Mouse (Mus musculus) liver, adult 2 months (tissue): ENCODE measurements around the gene Mcm2. TPM values are rescaled to one million over a fixed set of nuclear protein-coding genes. Genes with fewer than 3 reads are reported as not detected.

Source experiments
- DNase-seq: peaks from one replicate; pipeline ENCODE4 v3.0.0-alpha.2; 2011; ENCODE audit warnings: low read depth, low spot score; ENCODE audit errors: extremely low read depth
- H3K27ac ChIP-seq: fragments of 200-500 bp; replicated peaks from 2 replicates; pipeline ENCODE4 v1.5.1; 2012; ENCODE audit warnings: low read depth, mild to moderate bottlenecking, control low read depth, inconsistent platforms, low read length; ENCODE audit not compliant: insufficient read depth
- H3K27me3 ChIP-seq: fragments of 200-500 bp; 2 replicates; pipeline ENCODE4 v1.6.1; 2012; ENCODE audit warnings: mild to moderate bottlenecking, moderate library complexity, low read length, inconsistent platforms; ENCODE audit not compliant: control insufficient read depth, insufficient read depth
- H3K36me3 ChIP-seq: fragments of 200-500 bp; 2 replicates; pipeline ENCODE4 v1.6.1; 2012; ENCODE audit warnings: low read length, inconsistent platforms; ENCODE audit not compliant: control insufficient read depth, insufficient read depth
- H3K4me1 ChIP-seq: fragments of 200-500 bp; 2 replicates; pipeline ENCODE4 v1.6.1; 2011; ENCODE audit warnings: low read length; ENCODE audit not compliant: control insufficient read depth, insufficient read depth
- H3K4me3 ChIP-seq: fragments of 200-500 bp; 2 replicates; pipeline ENCODE4 v1.5.1; 2011; ENCODE audit warnings: low read depth, mild to moderate bottlenecking, control low read depth, low read length, moderate library complexity; ENCODE audit not compliant: insufficient read depth
- H3K79me2 ChIP-seq: fragments of 200-500 bp; 2 replicates; pipeline ENCODE4 v1.6.1; 2012; ENCODE audit warnings: inconsistent platforms, mild to moderate bottlenecking, low read length, moderate library complexity; ENCODE audit not compliant: control insufficient read depth, insufficient read depth
- H3K9ac ChIP-seq: fragments of 200-500 bp; 2 replicates; pipeline ENCODE4 v1.6.1; 2012; ENCODE audit warnings: low read depth, mild to moderate bottlenecking, control low read depth, inconsistent platforms, low read length
- CTCF ChIP-seq: fragments of 200-500 bp; IDR thresholded peaks from 2 replicates; pipeline ENCODE4 v1.5.1; 2011; ENCODE audit warnings: low read depth, low read length, control low read depth
- POLR2A ChIP-seq: fragments of 200-500 bp; IDR thresholded peaks from 2 replicates; pipeline ENCODE4 v1.6.1; 2011; ENCODE audit warnings: low read length, control low read depth; ENCODE audit not compliant: insufficient read depth; ENCODE audit errors: extremely low read depth
- WGBS: fragments of 180-500 bp; shearing (Covaris S2); methylation state at CpG from one replicate; pipeline ENCODE4 v1.1.7; 2018; 5-methylcytosine and 5-hydroxymethylcytosine counted together
- polyA plus RNA-seq: library from polyadenylated mRNA; depleted of rRNA; stranded (reverse); fragments of >200 nt; gene quantifications from 2 replicates; pipeline ENCODE4 v1.2.3, GENCODE M21; 2012
- total RNA-seq: library from RNA; depleted of rRNA; stranded (reverse); fragments of >200 nt; gene quantifications from 2 replicates; pipeline ENCODE4 v1.2.3, GENCODE M21; 2014

Mcm2 gene
- total and polyA plus RNA-seq, 2 experiments, result 2.4 to 3.3 TPM

GRCm38 (mm10) chr6:88929451-88929850, 30.9 kb upstream of the Mcm2 start:
- DNase-seq, result no peak
- TF ChIP-seq CTCF (no peak), POLR2A (no peak)
- WGBS, result 86% methylated on average over 6 of the region's 6 CpGs

DNA sequence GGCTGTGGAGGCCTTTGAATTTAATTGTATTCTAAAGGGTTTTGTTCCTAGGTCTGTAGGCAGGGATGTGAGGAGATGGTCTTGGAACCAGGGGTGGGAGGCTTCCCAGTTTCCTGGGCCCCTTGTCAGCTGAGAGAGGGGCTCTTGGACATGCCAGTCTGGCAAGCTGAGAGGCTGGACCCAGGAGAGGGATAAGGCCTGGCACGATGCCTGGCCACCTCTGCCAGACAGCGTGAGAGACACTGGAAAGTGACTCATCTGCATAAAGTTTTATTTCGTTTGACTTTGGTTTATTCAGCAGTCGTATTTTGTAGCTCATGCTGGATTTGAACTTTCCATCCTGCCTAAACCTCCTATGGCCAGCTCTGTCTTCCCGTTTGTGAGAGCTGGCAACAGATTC, 30.0 kb upstream of the Mcm2 start:
- H3K4me1 ChIP-seq, result no peaks in the 10 kb centered on the region
- WGBS, result 73% methylated on average over 5 of the region's 5 CpGs

More at GRCm38 (mm10) chr6:88929451-88929850, 30.9 kb upstream of the Mcm2 start:
- H3K4me1 ChIP-seq, result no peaks in the 10 kb centered on the region
- no peak overlapping the region for H3K9ac ChIP-seq
- no peak overlapping the region for H3K27ac ChIP-seq
- H3K27me3 ChIP-seq, result no peaks in the 10 kb centered on the region
- H3K36me3 ChIP-seq, result no peaks in the 10 kb centered on the region
- H3K4me3 ChIP-seq, result no peak overlapping the region
- H3K79me2 ChIP-seq, result no peaks in the 10 kb centered on the region

DNA sequence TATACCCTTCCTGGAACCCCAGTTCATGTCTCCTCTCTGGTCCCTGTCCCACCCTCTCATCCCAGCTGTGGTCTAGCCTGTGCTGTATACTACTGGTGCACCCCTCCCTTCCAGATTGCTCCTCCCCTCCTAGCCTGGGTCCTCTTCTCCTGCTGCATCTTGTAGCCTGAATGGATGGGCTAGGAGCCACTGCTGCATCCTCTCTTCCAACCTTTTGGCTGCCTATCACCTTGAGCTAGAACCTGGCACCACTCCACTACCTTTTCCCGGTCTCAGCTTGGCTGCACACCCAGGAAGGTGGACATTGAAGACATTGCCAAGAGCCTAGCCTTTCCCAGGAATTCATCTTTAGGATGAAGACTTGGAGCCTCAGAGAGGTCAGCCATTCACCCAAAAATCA, 29.4 kb upstream of the Mcm2 start:
- no peak for DNase-seq
- no peaks in the 10 kb centered on the region for H3K4me1 ChIP-seq
- TF ChIP-seq CTCF (no peak), POLR2A (no peak)

More for the DNA sequence above, 30.0 kb upstream of the Mcm2 start:
- no peaks in the 10 kb centered on the region for H3K79me2 ChIP-seq
- no peak overlapping the region for H3K9ac ChIP-seq
- no peaks in the 10 kb centered on the region for H3K36me3 ChIP-seq
- H3K27me3 ChIP-seq, result no peaks in the 10 kb centered on the region
- H3K4me3 ChIP-seq, result no peak overlapping the region
- TF ChIP-seq POLR2A (no peak), CTCF (no peak)
- no peak for DNase-seq
- H3K27ac ChIP-seq, result no peak overlapping the region

DNA sequence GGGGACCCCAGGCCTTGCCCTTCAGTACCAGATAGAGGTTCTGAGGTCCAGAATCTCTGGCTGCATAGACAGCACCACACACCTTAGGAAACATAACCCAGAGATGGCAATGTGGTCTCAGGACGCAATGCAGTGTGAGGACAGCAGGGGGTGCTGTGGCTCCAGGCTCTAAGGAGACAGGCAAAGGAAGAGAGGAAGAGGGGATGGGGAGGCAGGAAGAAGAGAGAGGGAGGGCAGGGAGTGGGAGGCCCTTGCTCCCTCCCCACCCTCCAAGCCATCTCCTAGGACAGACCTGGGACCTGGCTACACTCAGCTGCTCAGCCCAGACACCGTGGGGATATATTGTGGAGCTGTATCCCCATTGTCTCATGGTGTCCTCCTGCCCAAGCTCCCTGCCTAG, 29.0 kb upstream of the Mcm2 start:
- no peaks in the 10 kb centered on the region for H3K36me3 ChIP-seq
- H3K4me3 ChIP-seq, result no peak overlapping the region
- TF ChIP-seq CTCF (peak; percentile 98), POLR2A (no peak)
- H3K27ac ChIP-seq, result no peak overlapping the region
- no peak for DNase-seq
- H3K4me1 ChIP-seq, result no peaks in the 10 kb centered on the region
- no peaks in the 10 kb centered on the region for H3K79me2 ChIP-seq
- H3K27me3 ChIP-seq, result no peaks in the 10 kb centered on the region
- 24% methylated on average over 2 of the region's 2 CpGs for WGBS
- no peak overlapping the region for H3K9ac ChIP-seq

More for the DNA sequence above, 29.4 kb upstream of the Mcm2 start:
- H3K79me2 ChIP-seq, result no peaks in the 10 kb centered on the region
- no peaks in the 10 kb centered on the region for H3K36me3 ChIP-seq
- no peak overlapping the region for H3K27ac ChIP-seq
- no peak overlapping the region for H3K9ac ChIP-seq
- no peak overlapping the region for H3K4me3 ChIP-seq
- WGBS, result 74% methylated on average over 1 of the region's 1 CpGs
- H3K27me3 ChIP-seq, result no peaks in the 10 kb centered on the region

DNA sequence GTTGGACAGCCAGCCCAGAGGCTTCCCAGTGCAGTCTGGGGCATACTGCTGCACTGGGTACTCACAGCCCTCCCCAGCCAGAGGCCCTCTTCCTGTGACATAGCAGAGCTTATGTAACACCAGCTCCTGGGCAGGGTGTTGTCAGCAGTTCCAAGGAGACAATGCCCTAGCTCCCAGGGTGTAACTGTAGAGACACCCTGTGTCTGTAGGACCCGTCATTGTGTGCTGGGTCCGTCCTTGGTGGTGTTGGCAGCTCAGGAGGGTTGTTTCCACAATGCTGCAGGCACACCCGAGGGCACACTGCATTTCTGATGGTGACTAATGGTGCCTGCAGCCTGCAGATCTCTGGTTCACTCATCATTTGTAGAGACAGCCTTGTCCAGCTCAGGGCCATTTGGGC, 28.3 kb upstream of the Mcm2 start:
- no peak overlapping the region for H3K27ac ChIP-seq
- DNase-seq, result no peak
- H3K36me3 ChIP-seq, result no peaks in the 10 kb centered on the region
- no peaks in the 10 kb centered on the region for H3K79me2 ChIP-seq
- 63% methylated on average over 3 of the region's 3 CpGs for WGBS
- TF ChIP-seq POLR2A, result no peak
- no peak for TF ChIP-seq CTCF
- no peaks in the 10 kb centered on the region for H3K27me3 ChIP-seq
- H3K9ac ChIP-seq, result no peak overlapping the region
- H3K4me1 ChIP-seq, result no peaks in the 10 kb centered on the region
- H3K4me3 ChIP-seq, result no peak overlapping the region

DNA sequence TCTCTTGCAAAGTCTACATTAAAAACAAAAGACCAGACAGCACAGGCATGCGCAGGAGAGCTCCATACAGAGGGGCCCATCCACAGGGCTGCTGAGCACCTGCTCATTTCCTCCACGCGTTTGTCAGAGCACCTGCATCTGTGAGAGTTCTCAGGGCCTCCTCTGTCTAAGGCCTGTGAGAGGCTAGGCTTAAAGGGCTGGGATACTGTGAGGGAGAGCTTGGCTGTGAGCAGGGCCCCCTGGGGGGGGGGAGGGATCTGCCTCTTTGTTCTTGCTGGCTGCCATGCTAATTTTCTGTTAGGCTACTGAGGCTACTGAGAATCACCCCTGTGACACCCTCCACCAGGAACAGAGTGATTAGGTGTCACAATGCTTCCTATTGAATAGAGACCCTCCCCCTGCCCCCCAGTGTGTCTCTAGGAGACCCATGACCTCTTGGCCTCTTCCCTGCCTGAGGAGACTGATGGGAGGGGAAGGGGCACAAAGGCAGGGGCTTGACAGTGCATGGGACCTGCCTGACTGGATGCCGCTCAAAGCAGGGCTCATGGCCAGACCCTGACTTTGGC, 27.1 kb upstream of the Mcm2 start:
- H3K4me1 ChIP-seq, result no peaks in the 10 kb centered on the region
- H3K27me3 ChIP-seq, result no peaks in the 10 kb centered on the region
- H3K4me3 ChIP-seq, result no peak overlapping the region
- WGBS, result 60% methylated on average over 4 of the region's 4 CpGs
- no peak overlapping the region for H3K9ac ChIP-seq
- no peaks in the 10 kb centered on the region for H3K36me3 ChIP-seq
- no peak for TF ChIP-seq CTCF
- no peak for TF ChIP-seq POLR2A
- no peaks in the 10 kb centered on the region for H3K79me2 ChIP-seq
- H3K27ac ChIP-seq, result no peak overlapping the region
- no peak for DNase-seq
